Mouse (Mus musculus) heart, postnatal 0 days (tissue): Measurements from ENCODE around the gene Coro2b. TPM values are rescaled to one million over a fixed set of nuclear protein-coding genes. Genes with fewer than 3 reads are reported as not detected.

Source experiments
- ATAC-seq: fragments of 200-750 bp; cut with Nextera tagmentation; 2 replicates; pipeline ENCODE4 v1.8.0; 2017; ENCODE audit warnings: low read depth, moderate number of reproducible peaks, moderate library complexity; ENCODE audit not compliant: insufficient read depth
- DNase-seq: peaks from one replicate; pipeline ENCODE4 v3.0.0-alpha.2; 2016; ENCODE audit warnings: low spot score
- H3K27ac ChIP-seq: fragments of 300-500 bp; sonication (generic); 2 replicates; pipeline ENCODE4 v1.5.1; 2014; ENCODE audit warnings: low read depth, mild to moderate bottlenecking
- H3K27me3 ChIP-seq: fragments of 300-500 bp; sonication (generic); 2 replicates; pipeline ENCODE4 v1.6.1; 2014; ENCODE audit warnings: low read length, mixed read lengths; ENCODE audit not compliant: control insufficient read depth, insufficient read depth
- H3K36me3 ChIP-seq: fragments of 300-500 bp; sonication (generic); replicated peaks from 2 replicates; pipeline ENCODE4 v1.6.1; 2014; ENCODE audit warnings: low read length, mixed read lengths; ENCODE audit not compliant: control insufficient read depth, insufficient read depth
- H3K4me1 ChIP-seq: fragments of 300-500 bp; sonication (generic); 2 replicates; pipeline ENCODE4 v1.6.1; 2014; ENCODE audit warnings: antibody characterized with exemption; ENCODE audit not compliant: control insufficient read depth, insufficient read depth
- H3K4me2 ChIP-seq: fragments of 300-500 bp; sonication (generic); 2 replicates; pipeline ENCODE4 v1.6.1; 2014; ENCODE audit warnings: low read depth, mild to moderate bottlenecking, low read length, moderate library complexity
- H3K4me3 ChIP-seq: fragments of 300-500 bp; sonication (generic); 2 replicates; pipeline ENCODE4 v1.5.1; 2014; ENCODE audit warnings: low read depth, low read length
- H3K9ac ChIP-seq: fragments of 300-500 bp; sonication (generic); replicated peaks from 2 replicates; pipeline ENCODE4 v1.6.1; 2014; ENCODE audit warnings: low read depth, low read length, mixed read lengths
- H3K9me3 ChIP-seq: fragments of 300-500 bp; sonication (generic); replicated peaks from 2 replicates; pipeline ENCODE4 v1.6.1; 2016; ENCODE audit warnings: low read length; ENCODE audit not compliant: control insufficient read depth
- CTCF ChIP-seq: IDR thresholded peaks from 2 replicates; pipeline ENCODE4 v1.5.1; 2016; ENCODE audit warnings: antibody characterized with exemption, control low read depth, low read depth
- EP300 ChIP-seq: IDR thresholded peaks from 2 replicates; pipeline ENCODE4 v1.6.1; 2016; ENCODE audit warnings: antibody characterized with exemption, low read depth
- WGBS: fragments of 180-500 bp; shearing (Covaris S2); extraction: QIAGEN DNeasy Blood & Tissue Kit; methylation state at CpG from one replicate; pipeline ENCODE4 v1.1.7; 2014; 5-methylcytosine and 5-hydroxymethylcytosine counted together
- polyA plus RNA-seq: library from polyadenylated mRNA; unstranded; fragments of >200 nt; fragmentation: Nextera tagmentation; extraction: Ambion mirVana; gene quantifications from 2 replicates; pipeline ENCODE4 v1.2.1, GENCODE M21; 2015
- total RNA-seq: library from RNA; depleted of rRNA; stranded (reverse); fragments of >200 nt; gene quantifications from 2 replicates; pipeline ENCODE4 v1.2.3, GENCODE M21; 2014; ENCODE audit warnings: low replicate concordance

Gene Coro2b
- total and polyA plus RNA-seq, 2 experiments from 2014 or later, result 5.5 to 45.9 TPM

GRCm38 (mm10) chr9:62400531-62401170 is 136.2 kb downstream of the Coro2b start:
- Histone ChIP-seq H3K27me3 (no peaks in the 10 kb centered on the region), H3K4me2 (no peak overlapping the region), H3K9me3 (no peaks in the 10 kb centered on the region), H3K4me1 (no peaks in the 10 kb centered on the region), H3K36me3 (no peaks in the 10 kb centered on the region), H3K27ac (no peak overlapping the region), H3K4me3 (no peak overlapping the region), H3K9ac (no peak overlapping the region)
- TF ChIP-seq EP300, result no peak
- TF ChIP-seq CTCF, result no peak
- WGBS, result 46% methylated on average over 11 of the region's 11 CpGs
- ATAC-seq (no peak), DNase-seq (no peak)

- no peak for ATAC-seq
- TF ChIP-seq CTCF (no peak), EP300 (no peak)
Observed at GRCm38 (mm10) chr9:62394163-62394562, 142.7 kb downstream of the Coro2b start.

GRCm38 (mm10) chr9:62393531-62393930 is 143.3 kb downstream of the Coro2b start:
- Histone ChIP-seq H3K4me2 (no peak overlapping the region), H3K4me3 (no peak overlapping the region), H3K9ac (no peak overlapping the region), H3K27me3 (no peaks in the 10 kb centered on the region), H3K27ac (no peak overlapping the region), H3K9me3 (no peaks in the 10 kb centered on the region), H3K4me1 (no peaks in the 10 kb centered on the region), H3K36me3 (no peaks in the 10 kb centered on the region)
- DNase-seq, result no peak
- ATAC-seq, result no peak
- WGBS, result 52% methylated on average over 2 of the region's 2 CpGs
- no peak for TF ChIP-seq CTCF
- no peak for TF ChIP-seq EP300

More at GRCm38 (mm10) chr9:62394163-62394562, 142.7 kb downstream of the Coro2b start:
- WGBS, result 54% methylated on average over 2 of the region's 2 CpGs
- Histone ChIP-seq H3K27me3 (no peaks in the 10 kb centered on the region), H3K4me2 (no peak overlapping the region), H3K36me3 (no peaks in the 10 kb centered on the region), H3K27ac (no peak overlapping the region), H3K9me3 (no peaks in the 10 kb centered on the region), H3K9ac (no peak overlapping the region), H3K4me1 (no peaks in the 10 kb centered on the region), H3K4me3 (no peak overlapping the region)
- DNase-seq, result no peak

DNA sequence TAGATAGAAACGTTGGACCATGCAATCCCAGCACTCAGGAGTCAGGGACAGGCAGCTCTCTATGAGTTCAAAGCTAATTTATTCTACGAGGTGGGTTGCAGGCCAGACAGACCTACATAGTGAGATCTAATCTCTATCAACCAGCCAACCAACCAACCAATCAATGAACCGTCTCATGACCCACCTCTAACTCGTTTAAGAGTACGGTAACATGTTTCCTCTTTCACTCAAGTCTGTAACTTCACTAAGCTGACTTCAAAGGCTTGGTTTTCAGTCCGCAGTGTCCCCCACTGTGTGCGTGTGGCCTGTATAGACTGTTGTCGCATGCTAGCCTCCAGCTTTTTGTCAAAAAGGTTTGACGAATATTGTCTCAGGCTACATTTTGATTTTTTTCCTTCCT is 147.1 kb downstream of the Coro2b start:
- Histone ChIP-seq H3K9me3 (no peaks in the 10 kb centered on the region), H3K27ac (no peak overlapping the region), H3K9ac (no peak overlapping the region), H3K27me3 (no peaks in the 10 kb centered on the region), H3K4me1 (no peaks in the 10 kb centered on the region), H3K4me2 (no peak overlapping the region), H3K36me3 (no peaks in the 10 kb centered on the region), H3K4me3 (no peak overlapping the region)
- TF ChIP-seq CTCF (no peak), EP300 (no peak)
- DNase-seq (no peak), ATAC-seq (no peak)
- WGBS, result 75% methylated on average over 9 of the region's 9 CpGs

DNA sequence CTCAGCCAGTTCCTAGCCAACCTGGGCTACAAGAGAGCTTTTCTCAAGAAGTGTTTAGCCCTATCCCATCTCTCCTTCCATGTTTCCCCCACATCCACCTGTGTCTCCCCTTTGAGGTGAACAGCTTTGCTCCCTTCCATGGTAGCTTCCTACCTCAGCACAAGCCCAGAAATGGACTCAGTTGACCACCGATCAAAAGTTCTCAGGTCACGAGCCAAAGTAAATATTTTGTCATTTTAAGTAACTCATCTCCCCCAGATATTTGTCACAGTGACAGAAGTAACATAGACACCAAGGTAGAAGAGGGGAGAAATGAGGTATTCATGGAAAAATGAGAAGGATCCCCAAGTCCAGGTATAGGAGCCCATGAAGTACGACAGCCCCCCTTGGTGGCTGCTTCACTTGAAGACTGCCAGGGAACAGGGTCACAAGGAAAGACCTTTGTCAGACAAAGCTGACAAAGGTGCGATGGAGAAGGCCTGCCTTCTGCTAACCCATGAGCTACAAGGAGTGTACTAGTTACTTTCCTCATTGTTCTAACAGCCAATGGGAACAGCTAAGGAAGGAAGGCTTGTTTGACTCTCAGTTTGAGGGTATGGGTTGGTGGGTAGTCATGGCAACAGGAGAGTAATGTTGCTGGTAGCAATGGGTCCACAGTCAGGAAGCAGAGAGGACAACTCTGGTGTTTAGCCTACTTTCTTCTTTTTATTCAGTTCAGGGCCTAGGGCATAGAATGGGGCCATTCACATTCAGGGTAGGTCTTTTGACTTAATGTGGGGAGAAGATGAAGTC is 150.9 kb downstream of the Coro2b start:
- Histone ChIP-seq H3K4me1 (peaks cover 16% of the 10 kb centered on the region), H3K27me3 (no peaks in the 10 kb centered on the region), H3K4me2 (no peak overlapping the region), H3K9me3 (no peaks in the 10 kb centered on the region), H3K4me3 (no peak overlapping the region), H3K27ac (no peak overlapping the region), H3K36me3 (no peaks in the 10 kb centered on the region), H3K9ac (no peak overlapping the region)
- no peak for DNase-seq
- 90% methylated on average over 4 of the region's 4 CpGs for WGBS
- no peak for ATAC-seq
- no peak for TF ChIP-seq EP300
- TF ChIP-seq CTCF, result no peak
